Mouse (Mus musculus) cortical plate, adult 2 months (tissue): ENCODE measurements at regions not wholly inside any gene's neighbourhood (a gene's known extent, or its start where the extent isn't known, plus 50 kb on each side); places are given as distances from the start of the nearest gene placed in this dataset.
A peak's percentile ranks its signal among the peaks of the same experiment; 100 is the strongest.

Source experiments
- H3K27ac ChIP-seq: fragments of 200-500 bp; 2 replicates; pipeline ENCODE4 v1.5.1; 2012; ENCODE audit warnings: low read length, control low read depth, inconsistent platforms; ENCODE audit not compliant: insufficient read depth
- H3K4me1 ChIP-seq: fragments of 200-500 bp; 2 replicates; pipeline ENCODE4 v1.6.1; 2011; ENCODE audit warnings: low read length; ENCODE audit not compliant: control insufficient read depth, insufficient read depth
- H3K4me3 ChIP-seq: fragments of 200-500 bp; 2 replicates; pipeline ENCODE4 v1.5.1; 2011; ENCODE audit warnings: mild to moderate bottlenecking, low read length, control low read depth; ENCODE audit not compliant: insufficient read depth
- CTCF ChIP-seq: fragments of 200-500 bp; IDR thresholded peaks from 2 replicates; pipeline ENCODE4 v1.5.1; 2011; ENCODE audit warnings: mild to moderate bottlenecking, control low read depth, low read length; ENCODE audit not compliant: insufficient read depth; ENCODE audit errors: extremely low read depth
- POLR2A ChIP-seq: fragments of 200-500 bp; IDR thresholded peaks from 2 replicates; pipeline ENCODE4 v1.6.1; 2011; ENCODE audit warnings: mild to moderate bottlenecking, low read length, control low read depth; ENCODE audit not compliant: insufficient read depth; ENCODE audit errors: extremely low read depth

DNA sequence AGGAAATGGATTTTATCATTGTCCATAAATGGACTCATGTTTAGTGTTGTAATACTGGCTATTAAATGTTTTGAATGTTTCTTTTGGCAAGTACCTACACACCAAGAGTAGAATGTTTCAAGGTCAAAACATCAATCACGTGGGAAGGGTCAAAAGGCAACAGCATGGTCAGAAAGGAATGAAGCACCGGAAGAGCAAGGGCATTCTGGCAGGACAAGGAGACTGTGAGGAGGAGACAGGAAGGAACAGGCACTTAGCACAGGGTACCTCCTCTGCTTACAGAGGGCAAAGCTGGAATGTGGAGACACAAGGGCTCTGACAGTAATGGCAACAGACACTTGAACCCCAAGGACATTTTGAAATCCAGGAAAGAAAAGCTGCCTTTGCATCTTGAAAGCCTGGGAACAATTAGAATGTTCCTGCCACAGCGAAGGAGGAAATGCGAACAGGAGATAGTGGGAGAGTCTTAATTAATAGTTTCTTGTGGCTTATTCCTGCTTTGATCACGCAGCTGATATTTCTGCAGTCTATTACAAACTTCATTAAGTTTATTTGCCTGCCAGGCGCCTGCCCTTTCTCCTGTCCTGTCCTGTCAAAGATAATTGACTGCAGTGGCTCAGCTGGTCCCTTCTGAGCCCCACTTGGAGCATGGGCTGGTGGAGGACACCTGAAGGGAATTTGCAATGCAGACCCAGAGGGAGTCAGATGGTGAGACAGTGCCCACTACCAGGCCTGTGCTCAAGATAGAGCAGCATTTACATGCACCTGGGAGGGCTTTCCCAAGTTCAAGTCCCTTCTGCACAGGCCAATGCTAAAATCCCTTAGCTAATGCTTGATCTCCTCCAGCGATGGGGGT, 151.2 kb upstream of the Kcnd3 start:
- H3K4me3 ChIP-seq: no peak overlapping the region
- TF ChIP-seq POLR2A (no peak), CTCF (no peak)
- no peaks in the 10 kb centered on the region for H3K4me1 ChIP-seq
- H3K27ac ChIP-seq: no peak overlapping the region

DNA sequence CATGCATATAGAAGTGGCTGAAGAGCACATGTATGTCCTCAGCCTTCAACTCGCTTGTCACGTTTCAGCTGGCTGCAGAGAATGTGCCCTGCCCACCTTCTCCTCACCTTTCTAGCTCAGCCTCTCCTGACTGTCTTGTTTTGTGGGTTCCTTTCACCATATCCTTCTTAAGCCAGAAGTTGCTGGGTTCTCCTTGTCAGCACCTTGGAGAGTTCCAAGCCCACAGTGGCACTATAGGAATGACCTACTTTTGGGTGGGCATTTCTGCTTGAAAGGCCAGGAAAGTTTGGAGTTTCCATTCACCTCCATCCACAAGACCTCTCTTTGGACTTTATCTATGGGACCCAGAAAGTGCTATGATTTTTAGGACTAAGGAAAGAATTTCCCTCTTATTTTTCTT, 144.5 kb upstream of the Kcnd3 start:
- TF ChIP-seq POLR2A: no peak
- TF ChIP-seq CTCF: no peak
- no peak overlapping the region for H3K4me3 ChIP-seq
- H3K4me1 ChIP-seq: no peaks in the 10 kb centered on the region
- no peak overlapping the region for H3K27ac ChIP-seq

DNA sequence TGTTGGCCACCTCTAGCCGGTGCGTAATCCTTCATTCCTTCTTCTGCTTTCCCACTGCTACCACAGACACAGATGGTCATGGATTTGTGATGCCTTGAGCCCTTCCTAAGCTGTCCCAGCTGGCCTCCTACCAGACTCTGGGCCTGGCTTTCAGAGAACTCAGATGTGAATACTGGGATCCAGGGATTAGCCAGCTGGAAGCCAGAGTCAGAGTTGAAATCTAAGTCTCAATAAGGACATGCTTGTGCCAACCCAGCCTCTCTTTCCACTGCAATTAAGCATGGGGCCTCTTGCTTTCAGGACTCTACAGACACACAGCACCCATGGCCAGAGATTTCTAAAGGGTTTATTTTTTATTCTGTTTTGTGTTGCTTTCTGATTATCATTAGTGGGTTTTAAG, 143.1 kb upstream of the Kcnd3 start:
- no peak overlapping the region for H3K27ac ChIP-seq
- H3K4me1 ChIP-seq: no peaks in the 10 kb centered on the region
- no peak overlapping the region for H3K4me3 ChIP-seq
- TF ChIP-seq POLR2A (no peak), CTCF (no peak)

DNA sequence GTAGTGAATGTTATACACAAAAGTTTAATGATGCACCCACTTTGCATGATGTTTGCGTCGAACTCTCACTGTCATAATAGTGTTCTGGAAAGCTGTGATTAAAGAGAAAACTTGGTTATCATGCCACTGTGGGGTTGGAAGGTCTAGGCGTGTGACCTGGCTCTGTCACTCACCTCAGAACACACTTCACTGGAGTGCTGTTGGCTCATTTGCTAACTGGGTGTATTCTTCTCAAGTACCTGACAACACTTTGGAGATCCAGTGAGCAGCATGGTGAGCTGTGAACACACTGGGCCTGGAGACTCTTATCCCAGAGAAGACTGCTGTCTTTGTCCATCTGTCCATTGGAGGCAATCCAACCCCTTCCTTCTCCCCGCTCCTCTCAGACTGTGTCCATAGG, 98.9 kb upstream of the Kcnd3 start:
- H3K4me3 ChIP-seq: no peak overlapping the region
- TF ChIP-seq CTCF: no peak
- TF ChIP-seq POLR2A: no peak
- H3K27ac ChIP-seq: no peak overlapping the region
- no peaks in the 10 kb centered on the region; the same call in 1 of the 2 replicates for H3K4me1 ChIP-seq

DNA sequence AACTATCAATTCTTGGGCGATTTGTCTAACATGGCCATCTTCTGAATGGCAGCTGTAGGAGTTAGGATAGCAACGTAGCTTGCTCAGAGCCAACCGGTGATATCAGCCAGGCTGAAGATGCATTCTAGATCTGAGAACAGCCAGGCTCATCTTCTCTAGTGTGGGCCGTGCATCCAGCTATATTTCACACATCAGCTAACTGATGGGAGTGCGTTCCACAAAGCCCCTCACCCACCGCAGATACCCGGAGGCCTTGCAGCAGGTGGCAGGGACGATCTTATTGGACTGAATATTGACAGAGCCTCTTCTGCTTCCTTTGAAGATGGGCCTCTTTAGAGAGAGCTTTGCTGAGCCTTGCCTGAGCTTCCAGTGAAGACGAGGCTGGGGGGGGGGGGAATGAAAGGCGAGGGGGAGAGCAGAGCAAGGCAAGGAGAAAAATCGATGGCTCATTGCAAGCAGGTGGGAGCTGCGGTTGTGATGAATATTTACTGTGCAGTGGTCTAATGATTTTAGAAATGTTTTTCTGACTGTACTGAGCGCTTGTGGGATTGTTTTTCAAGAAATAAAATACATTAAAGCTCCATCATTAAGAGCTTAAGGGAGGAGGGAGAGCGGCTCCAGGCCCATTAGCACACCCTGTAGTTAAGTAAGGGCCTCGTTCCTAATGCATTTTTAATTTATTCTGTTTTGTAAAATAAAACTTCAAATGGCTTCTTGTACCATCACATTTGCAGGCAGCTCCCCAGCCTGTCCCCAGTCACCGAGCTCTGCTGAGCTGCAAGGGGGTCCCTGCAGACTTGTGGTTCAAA, 97.8 kb upstream of the Kcnd3 start:
- Histone ChIP-seq H3K4me3 (no peak overlapping the region), H3K4me1 (no peaks in the 10 kb centered on the region; the same call in 1 of the 2 replicates), H3K27ac (no peak overlapping the region)
- TF ChIP-seq POLR2A (no peak), CTCF (no peak)

GRCm38 (mm10) chr3:105357511-105357910, 94.6 kb upstream of the Kcnd3 start:
- no peaks in the 10 kb centered on the region; the same call in 1 of the 2 replicates for H3K4me1 ChIP-seq
- no peak for TF ChIP-seq CTCF
- no peak for TF ChIP-seq POLR2A
- no peak overlapping the region for H3K4me3 ChIP-seq
- no peak overlapping the region for H3K27ac ChIP-seq

DNA sequence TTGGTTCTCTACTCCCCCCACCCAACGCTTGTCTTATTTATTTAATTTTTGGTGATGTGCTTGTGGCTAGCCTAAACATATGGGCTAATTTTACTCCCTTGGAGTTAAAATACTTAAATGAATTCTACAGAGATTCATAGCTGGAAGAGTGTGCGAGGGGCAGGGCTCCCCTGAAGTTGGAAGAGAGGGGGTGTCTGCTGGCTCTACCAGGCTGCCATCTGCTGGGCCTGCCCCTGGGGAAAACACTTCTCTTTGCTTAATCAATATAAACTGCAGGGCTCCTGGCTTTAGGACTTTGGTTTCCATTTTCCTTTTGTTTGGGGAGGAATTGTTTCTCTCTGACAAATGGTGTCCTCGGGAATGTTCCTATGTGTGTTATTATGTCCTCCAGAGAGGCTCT, 92.5 kb upstream of the Kcnd3 start:
- TF ChIP-seq POLR2A (no peak), CTCF (0 out of 2 replicates have a peak, but pooled peaks have one; percentile 4)
- Histone ChIP-seq H3K27ac (no peak overlapping the region), H3K4me1 (no peaks in the 10 kb centered on the region; the same call in 1 of the 2 replicates), H3K4me3 (no peak overlapping the region)

DNA sequence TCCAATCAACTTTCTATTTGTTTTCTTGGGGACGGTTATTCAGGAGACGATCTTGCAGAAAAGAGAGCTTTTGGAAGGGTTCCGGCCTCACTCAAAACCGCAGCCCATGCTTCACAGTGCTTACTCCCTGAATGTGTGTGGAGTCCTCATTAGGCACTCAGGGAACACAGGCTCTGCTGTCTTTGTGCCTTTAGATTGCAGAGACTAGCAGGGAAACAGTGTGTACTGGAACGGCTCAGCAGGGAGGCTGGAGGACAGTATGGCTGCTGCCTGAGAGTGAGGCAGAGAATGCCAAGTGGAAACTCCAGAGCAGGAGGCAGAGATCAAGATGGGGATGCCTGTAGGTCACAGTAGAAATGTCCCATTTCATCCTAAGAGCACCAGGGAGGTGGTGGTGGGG, 87.4 kb upstream of the Kcnd3 start:
- H3K4me1 ChIP-seq: 0 out of 2 replicates have a peak, but pooled peaks cover 1% of the 10 kb centered on the region
- H3K4me3 ChIP-seq: no peak overlapping the region
- TF ChIP-seq POLR2A: no peak
- no peak for TF ChIP-seq CTCF
- H3K27ac ChIP-seq: no peak overlapping the region; the same call in 1 of the 2 replicates

GRCm38 (mm10) chr3:105366806-105367205, 85.3 kb upstream of the Kcnd3 start:
- Histone ChIP-seq H3K4me3 (no peak overlapping the region), H3K4me1 (0 out of 2 replicates have a peak, but pooled peaks cover 1% of the 10 kb centered on the region), H3K27ac (no peak overlapping the region)
- TF ChIP-seq POLR2A (no peak), CTCF (no peak)

DNA sequence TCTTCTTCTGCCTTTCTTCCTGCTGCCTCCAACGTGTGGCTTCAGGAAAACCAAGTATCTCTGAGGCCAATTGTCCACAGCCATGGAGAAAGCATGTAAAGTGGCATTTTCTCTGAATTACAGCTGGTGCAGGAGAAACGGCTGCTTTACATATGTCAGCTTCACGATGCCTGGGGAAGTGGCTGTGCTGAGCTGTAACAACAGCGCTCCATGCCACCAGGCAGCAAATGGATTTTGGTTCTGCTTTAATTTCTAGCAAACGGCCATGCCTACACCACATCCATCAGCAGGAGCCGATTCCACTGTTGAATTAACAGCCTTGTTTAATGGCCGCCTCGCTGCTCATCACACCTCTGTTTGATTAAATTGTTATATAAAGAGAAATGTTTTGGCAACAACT, 84.2 kb upstream of the Kcnd3 start:
- TF ChIP-seq CTCF (no peak), POLR2A (no peak)
- Histone ChIP-seq H3K27ac (no peak overlapping the region), H3K4me3 (no peak overlapping the region), H3K4me1 (0 out of 2 replicates have a peak, but pooled peaks cover 1% of the 10 kb centered on the region)
